Mouse (Mus musculus): ENCODE data around the gene Hyal3.
A peak's percentile ranks its signal among the peaks of the same experiment; 100 is the strongest.

Gene Hyal3

DNA sequence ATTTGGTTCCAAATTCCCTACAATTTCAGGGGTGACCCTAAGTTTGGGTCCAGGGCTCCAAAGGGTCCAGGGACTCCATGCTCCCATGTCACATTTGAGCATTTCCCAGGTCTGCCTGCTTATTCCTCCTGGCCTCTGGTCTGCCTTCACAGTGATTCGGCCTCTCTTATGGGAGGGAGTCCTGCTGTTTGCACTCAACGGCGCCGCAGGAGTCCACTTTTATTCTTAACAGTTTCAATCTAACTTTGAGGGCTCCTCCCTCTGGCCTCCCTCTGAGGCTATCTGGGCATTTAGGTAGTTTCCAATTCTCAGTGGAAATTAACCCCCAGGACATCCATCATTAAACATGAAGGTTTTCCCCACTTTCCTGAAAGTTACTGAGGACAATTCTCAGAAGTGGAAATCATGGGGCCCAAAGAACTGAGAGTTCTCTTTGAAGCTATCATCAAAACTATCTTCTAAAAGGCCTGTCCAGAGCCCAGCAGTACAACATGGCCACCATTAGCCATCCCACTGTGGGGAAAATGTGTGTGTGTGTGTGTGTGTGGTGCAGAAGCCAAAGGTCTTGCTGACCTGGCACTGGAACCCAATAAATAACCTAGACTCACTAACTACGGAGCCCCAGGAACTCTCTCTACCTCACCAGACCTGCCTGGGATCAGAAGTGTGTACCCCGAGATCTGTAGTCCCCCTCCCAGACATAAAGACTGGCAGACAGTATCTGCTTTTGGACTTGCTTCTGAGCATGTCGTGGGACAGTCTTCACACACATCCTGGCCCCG, 13.9 kb downstream of the Hyal3 start:
- no peak for DNase-seq (ENCODE audit: low read depth)

DNA sequence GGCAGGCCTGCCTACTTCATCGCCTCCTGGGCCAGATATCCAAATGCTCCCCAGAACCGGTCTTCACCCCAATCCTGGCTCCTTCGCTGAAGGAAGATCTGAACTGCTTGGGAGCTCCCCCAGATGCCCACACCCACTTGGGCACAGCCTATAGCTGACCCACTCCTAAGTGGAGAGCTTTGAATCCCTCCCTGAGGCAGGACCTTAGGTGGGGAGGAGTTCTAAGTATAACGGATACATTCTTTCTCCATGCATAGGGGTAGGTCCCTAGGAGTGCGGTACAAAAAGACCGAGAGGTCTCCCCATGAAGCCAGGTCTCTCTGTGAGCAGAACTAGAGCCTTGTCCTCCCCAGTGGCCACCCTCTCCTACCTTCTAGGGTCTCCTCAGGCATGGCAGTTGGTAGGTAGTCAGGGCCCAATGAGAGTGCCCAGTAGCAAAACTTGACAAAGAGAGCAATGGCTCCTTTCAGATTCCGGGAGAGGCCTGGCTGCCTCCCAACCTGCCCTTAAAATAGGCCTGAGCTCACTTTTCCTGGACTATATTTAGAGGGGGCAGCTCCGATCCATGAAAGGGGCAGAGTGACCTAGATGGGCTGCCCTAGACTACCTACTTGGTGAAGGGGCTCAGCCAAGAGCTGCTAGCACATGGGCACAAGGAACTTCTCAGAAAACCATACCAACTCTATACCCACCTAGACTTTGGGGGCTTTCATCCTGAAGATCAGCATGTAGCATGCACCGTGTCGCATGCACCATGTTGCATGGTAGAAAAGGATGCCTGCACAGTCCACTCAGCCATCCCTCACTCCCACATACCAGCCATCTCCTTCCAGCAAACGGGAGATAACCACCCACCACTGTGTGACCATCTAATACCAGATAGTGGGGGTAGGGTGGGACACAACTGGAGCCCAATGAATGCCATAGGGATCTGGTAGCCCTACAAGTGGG, 16.3 kb downstream of the Hyal3 start:
- DNase-seq (ENCODE audit: low read depth) = no peak

DNA sequence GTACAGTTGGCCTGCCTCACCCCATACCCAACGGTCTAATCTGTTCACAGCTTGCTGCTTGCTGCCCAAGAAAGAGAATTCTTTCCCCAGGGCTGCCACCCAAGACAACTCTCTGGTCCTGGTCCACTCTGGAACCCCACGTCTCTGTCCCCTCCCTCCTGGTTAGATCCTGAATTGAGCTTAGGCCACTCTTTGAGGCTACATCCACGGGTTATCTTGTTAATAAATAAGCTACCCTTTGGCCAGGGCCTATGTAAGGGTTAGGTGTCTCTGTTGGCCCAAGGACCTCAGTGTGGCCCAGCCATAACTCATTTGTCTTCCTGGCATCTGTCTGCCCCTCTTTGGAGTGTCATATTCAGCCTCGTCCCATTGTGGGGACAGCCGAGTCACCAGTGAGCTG, 17.8 kb downstream of the Hyal3 start:
- no peak for DNase-seq (ENCODE audit: low read depth)

GRCm38 (mm10) chr9:107599433-107599832, 18.8 kb downstream of the Hyal3 start:
- no peak for DNase-seq (ENCODE audit: low read depth)

DNA sequence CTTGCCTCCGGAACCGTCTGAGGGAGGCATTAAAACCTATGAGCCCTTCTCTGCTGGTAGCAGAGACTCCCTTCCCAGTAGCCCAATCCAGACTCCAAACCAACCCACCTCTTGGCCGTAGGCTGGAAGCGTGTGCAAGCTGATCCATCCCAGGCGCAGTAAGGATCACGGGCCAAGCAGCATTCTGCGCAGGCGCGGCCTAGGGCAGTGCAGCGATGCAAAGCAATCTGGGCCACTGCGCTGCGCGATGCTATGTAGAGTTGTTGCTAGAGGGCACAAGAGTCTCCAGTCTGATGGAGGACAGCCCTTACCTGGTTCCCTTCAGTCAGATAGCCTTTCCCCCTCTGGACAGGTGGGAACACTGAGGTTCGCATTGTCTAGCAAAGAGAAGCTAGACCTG, 19.2 kb downstream of the Hyal3 start:
- DNase-seq (ENCODE audit: low read depth) = no peak

GRCm38 (mm10) chr9:107600745-107601144, 20.1 kb downstream of the Hyal3 start:
- DNase-seq (ENCODE audit: low read depth) = no peak

DNA sequence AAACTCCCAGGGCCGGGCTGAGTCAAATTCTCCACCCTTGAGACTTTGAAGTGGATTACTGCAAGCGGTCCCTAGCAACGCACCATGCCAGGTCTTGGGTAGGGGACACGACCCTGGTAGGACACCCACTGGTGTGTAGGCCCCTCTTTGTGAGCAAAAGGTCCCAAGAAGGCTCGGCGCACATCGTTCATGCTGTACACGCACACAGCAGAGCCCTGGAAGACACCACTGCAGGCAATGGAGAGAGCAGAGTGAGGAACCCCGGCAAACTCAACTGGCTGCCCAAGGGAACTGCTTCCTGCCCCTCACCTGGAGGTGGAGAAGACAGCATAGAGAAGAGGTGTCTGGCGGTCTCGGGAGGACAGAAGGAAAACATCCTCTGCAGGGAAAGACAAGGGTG, 20.7 kb downstream of the Hyal3 start:
- no peak for DNase-seq (ENCODE audit: low read depth)

GRCm38 (mm10) chr9:107602068-107602648, 21.5 kb downstream of the Hyal3 start:
- DNase-seq (ENCODE audit: low read depth) = peak; percentile 78

GRCm38 (mm10) chr9:107603251-107603650, 22.6 kb downstream of the Hyal3 start:
- no peak for DNase-seq (ENCODE audit: low read depth)

DNA sequence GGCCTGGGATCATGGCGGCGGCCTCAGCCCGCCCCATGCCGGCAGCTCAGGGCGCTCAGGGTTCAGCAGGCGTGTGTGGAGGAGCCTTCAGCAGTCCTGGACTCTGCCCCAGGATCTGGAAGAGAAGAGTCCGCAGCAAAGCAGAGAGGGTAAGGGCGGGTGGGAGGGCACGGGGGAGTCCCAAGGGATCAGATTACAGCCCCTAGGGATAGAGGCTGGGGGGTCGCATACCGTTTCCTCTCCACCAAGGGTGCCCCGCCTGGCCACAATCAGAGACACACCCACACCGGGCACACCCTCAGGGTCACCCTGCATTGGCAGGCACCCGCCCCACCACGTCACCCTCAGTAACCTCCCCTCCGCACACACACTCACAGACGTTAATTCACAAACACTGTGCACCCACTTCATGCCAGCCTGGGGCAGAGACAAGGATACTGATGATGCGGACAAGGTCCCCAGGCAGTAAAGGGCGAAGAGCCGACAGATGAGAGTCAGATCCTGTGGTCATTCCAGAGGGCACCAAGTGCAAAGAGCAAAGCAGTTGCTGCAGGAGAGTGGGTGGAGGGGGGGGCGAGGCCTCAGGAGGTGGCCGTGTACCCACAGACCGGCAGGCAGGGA, 24.5 kb downstream of the Hyal3 start:
- DNase-seq (ENCODE audit: low read depth) = no peak

- no peak for DNase-seq (ENCODE audit: low read depth)
Measured at GRCm38 (mm10) chr9:107606591-107606990, 26.0 kb downstream of the Hyal3 start.

DNA sequence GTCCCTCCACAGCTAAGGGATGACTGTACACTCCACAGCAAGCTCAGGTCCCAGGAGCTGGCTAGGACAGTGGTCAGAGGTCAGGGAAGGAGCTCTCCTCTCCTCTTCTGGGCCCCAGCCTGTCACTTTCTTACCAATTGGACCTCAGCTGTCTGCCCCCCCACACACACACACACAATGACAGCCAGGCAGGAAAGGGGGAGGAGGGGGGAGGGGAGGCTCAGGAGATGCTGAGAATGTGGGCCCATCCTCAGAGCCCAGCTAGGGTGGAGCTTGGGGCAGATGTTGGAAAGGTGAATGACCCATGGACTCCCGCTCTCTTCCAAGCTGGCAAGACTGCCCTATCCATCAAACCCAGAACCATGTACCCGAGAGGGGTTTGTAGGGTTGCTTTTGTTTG, 26.4 kb downstream of the Hyal3 start:
- no peak for DNase-seq (ENCODE audit: low read depth)

DNA sequence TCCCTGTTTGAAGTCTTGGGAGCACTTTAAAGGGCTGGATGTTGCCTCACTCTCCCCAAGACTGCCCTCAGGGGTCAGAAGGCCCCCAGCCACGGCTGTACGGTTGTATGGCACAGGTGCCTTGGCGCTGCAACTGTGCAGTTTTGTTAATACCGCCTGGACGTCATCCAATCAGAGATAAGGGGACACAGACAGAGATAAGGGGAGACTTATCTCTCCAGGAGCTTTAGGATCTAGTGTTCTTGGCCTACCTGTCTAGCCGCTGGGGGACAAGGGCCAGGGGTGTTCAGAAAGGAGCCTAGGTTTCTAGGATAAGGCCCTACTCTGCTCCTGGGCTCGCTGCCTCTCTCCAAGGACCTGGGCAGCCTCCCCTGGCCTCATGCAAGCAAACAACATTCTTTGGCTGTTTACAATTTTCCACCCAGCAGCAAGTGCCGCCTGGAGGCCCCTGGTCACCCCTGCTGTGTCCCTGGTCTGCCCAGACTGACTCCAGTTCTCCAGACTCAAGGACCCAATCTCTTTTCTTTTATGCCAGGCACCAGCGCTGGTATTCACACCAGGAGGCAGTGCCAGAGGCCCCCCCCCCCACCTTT, 27.1 kb downstream of the Hyal3 start:
- DNase-seq (ENCODE audit: low read depth) = no peak

- DNase-seq (ENCODE audit: low read depth) = no peak
Measured at GRCm38 (mm10) chr9:107608741-107609432, 28.3 kb downstream of the Hyal3 start, which contains the start of gene Sema3b. Sema3b (minus strand) TSS chr9:107609229.

GRCm38 (mm10) chr9:107609433-107609830, 28.8 kb downstream of the Hyal3 start:
- no peak for DNase-seq (ENCODE audit: low read depth)

- no peak for DNase-seq (ENCODE audit: low read depth)
Measured at GRCm38 (mm10) chr9:107611456-107612190, 31.0 kb downstream of the Hyal3 start.

GRCm38 (mm10) chr9:107612191-107612944, 31.8 kb downstream of the Hyal3 start:
- peak; percentile 96 for DNase-seq (ENCODE audit: low read depth)

GRCm38 (mm10) chr9:107612945-107613569, 32.4 kb downstream of the Hyal3 start:
- no peak for DNase-seq (ENCODE audit: low read depth)

GRCm38 (mm10) chr9:107615035-107615434, 34.4 kb downstream of the Hyal3 start:
- no peak for DNase-seq (ENCODE audit: low read depth)

Measured in fibroblast of lung, adult 2 months (primary cell).